Mouse (Mus musculus) right cerebral cortex, postnatal 4 days (tissue): ENCODE results near the gene Dnaaf3.

Experiments
- DNase-seq: peaks from one replicate; pipeline ENCODE4 v3.0.0-alpha.2; 2022

Dnaaf3 gene

DNA sequence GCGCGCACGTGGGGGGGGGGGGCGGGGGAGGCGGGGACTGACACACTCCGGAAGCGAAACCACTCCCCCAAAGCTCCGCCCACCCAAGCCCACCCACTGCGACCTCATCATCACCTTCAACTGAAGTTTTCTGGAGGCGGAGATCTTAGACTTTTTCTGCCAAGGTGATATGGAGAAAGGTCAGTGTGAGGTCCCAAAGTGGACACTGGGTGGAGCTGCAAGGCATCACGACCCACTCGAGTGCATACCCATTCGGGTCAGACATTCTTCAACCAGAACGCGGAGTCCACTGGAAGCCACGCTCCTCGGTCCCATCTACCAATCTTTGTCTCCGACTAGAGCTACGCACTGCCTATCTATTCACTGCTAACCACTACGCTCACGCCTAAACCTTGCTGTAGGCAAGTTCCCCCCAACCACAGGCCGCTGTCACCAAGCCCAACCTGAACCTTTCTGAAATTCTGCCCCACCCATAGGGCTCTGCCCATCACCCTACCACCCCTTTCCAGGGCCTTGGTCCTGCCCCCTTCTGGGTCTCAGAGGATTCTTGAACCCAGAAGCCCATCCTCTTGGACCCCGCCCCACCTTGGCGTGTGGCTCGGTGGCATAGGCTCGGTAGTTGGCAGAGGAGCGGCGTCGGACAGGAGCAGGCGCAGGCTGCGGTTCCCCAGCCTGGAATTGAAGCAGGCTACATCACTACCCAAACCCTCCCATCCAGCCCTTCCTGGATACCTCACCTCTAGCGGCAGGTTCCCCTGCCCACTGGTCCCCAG is 10.8 kb downstream of the Dnaaf3 start:
- DNase-seq, result no peak

DNA sequence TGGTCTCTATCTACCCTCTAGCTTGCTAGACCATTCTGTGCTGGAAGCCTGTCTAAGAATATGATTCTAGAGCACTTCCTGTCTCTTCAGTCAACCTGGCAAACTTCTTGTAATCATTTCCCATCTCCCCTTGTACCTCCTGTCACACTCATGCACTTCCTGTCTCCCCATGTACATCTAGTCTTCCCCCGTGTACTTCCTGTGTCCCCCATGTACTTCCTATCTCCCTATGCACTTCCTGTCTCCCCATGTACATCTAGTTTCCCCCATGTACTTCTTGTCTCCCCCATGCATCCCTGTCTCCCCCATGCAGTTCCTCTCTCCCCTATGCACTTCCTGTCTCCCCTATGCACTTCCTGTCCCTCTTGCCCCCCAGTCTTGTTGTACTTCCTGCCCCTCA is 13.8 kb downstream of the Dnaaf3 start:
- no peak for DNase-seq

DNA sequence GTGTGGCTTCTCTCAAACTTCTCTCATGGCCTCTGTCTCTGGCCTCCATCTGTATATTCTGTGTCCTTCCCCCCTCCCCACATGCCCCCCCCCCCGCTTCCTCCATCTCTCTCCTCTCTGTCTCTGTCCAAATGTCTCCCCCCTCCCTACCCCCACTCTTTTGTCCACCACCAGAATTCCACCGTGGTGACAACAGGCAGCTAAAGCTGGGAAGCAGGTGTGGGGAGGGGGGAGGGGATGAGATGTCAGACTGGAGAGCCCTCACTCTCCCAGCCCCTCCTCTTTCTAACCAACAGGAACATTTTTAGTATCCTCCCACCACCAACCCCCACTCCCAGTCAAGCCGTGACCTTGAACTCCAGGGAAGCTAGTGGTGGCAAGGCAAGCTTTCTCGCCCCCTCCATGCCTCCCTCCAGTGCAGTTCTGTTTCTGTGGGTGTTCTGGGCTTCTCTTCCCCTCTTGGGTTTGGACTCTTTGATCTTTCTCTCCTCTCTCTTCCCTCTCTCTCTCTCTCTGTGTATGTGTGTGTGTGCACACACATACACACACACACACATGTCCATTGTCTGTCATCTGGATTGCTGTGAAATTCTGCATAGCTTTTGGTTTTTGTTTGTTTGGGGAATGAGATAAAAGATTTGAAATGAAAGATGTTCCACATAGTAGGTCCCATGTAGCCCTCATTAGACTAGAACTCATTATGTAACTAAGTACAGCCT is 15.8 kb downstream of the Dnaaf3 start, which contains the start of gene Tnnt1:
TSS of gene Tnnt1 (minus strand) at position 51 of the 719 bp plus-strand sequence.
- DNase-seq, result no peak

DNA sequence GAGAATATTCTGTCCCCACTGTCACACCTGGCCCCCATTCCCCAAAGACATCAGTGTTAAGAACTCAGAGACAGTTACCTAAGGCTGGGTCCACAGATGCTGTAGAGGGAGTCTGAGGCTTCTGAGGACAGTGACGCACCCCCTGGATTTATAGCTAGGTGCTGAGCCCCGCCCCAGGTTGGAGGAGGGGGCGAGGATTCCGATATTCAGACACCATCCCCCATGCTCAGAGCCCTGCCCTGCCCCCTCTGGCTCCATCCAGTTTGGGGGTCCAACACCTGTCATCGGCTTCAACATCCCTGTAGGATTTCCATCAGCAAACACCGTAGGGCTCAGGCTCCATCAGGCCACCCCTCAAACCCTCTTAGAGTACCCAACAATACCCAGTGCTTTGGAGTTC is 16.4 kb downstream of the Dnaaf3 start:
- no peak for DNase-seq

DNA sequence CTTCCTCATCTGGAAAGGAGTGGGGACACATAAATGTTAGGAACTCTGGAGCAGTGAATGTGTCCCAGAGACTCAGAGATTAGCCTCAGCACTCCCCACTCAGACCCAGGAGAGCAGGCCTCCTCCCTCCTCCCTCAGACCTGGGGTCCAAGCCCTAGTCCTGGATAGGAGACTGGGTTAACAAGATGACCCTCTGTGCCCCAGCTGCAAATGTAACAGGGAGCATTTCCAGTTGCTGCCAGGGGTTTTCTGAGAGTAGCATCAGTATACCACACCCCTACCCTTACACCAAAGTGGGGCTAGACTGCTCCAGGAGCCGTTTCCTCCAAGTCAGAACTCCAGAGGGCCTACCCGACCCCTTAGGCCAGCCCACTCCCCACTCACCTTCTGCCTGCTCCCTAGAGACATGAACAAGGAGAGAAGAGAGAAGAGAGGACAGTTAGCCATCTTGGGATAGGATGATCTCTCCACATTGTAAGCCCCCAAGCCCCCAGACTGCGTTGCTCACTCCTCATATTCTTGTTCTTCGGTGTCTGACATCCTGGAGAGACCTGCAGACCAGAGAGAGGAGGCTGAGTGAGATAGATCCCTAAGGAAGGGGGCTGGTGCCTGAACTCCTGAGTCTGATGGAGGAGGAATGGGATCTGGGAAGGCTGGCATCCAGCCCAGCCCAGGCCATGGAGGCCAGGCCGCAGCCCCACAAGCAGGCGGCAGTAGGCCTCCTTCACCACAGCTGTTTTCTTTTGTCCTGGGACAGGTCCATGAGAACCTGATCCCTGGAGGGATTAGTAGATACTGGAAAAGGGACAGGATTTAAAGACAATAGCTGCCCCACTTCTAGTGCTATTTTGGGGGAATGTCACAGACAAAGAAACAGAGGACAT is 18.2 kb downstream of the Dnaaf3 start:
- no peak for DNase-seq

DNA sequence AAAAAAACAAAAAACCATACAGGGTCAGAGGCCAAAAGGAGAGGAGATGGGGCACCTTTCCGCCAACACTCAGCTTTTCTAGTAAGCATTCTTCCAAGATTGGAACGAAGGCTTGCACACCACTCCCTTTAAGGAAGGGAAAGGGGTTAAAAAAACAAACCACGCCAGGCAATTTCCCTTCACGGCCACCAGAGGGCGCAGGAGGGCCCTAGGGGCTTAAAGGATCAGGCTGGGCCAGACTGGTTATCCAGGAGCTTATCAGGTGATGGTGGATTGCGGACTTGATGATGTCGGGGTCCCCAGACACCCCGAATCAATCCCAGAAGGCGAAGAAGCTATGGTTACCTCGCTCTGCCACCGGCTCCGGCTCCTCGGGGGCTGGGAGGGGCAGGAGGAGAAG is 19.0 kb downstream of the Dnaaf3 start:
- DNase-seq, result no peak

DNA sequence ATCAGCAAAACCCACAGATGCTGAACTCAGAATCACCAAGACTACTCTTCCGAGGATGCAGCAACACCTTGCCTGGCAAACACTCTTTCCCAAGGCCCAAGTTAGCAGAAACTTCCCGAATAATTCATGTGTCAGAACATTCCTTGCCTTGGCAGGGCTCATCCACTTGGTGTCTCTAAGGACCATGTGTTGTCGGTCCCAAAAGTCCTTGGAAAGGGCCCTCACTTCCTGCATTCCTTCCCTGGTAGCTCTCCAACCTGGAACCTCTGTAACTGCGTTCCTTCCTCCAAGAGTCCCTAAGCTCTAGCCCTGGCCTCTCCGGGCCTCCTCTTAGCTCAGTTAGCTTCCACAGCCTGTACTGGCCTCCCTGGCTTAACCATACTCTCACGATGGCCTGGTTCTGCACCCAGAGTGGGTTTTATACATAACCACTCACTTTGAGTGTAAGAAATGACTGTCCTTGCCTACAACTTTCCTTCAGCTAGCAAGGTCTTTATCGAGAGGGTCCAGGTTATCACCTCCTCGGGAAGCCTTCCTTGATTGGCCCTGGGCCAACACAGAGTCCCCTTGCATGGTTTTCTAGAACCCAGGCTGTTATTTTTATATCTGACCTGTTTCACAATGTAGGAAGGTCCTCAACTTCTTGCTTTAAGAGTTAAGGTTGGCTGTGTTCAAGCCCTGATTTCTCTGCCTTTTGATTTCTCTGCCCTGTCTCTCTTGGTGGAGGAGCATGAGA is 20.6 kb downstream of the Dnaaf3 start:
- DNase-seq, result no peak

DNA sequence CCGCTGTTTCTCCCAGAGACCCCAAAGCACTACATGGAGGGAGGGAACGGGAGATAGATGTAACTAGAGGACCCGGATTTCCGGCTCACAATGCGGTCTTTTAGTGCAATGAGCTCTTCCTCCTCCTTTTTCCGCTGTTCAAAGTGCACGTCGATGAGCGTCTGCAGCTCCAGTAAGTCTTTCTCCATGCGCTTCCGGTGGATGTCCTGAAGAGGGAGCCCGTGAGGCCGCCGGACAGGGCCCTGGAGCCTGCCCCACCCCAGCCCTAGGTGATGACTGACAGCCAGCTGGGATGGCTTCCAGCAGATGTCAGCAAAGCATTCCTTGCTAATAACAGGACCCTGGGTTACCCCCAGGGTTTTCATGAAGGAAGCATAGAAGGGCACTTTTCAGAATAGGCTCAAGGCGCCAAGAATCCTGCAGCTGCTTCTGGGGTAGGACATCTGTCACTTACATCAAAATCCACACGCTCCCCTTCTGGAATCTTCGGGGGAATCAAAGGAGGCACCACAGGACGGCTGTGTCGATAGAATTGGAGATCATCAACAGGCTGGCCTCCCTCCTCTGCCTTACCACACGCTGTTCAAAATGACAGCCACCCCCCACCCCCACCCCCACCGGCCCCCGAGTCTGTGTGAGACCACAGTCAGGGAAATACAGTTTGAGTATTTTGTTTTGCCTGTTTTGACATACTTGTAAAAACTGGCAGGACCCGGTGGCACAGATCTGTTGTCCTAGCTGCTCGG is 22.2 kb downstream of the Dnaaf3 start:
- DNase-seq, result peak; percentile 47

DNA sequence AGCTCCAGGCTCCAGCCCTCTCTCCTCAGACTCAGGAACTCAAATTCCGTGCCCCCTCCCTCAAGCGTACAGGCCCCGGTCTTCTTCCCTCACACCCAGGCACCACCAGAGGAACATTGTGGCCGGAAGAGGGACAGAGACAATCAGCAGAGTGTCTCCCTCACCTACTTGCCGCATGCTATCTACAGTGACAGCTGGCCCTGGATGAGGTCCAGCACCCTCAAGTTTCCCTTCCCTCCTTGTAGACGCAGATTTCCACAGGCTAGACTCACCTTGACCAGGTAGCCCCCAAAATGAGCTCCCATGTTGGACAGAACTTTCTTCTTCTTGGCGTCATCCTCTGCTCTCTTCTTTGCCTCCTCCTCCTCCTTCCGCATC is 23.5 kb downstream of the Dnaaf3 start:
- DNase-seq, result no peak

DNA sequence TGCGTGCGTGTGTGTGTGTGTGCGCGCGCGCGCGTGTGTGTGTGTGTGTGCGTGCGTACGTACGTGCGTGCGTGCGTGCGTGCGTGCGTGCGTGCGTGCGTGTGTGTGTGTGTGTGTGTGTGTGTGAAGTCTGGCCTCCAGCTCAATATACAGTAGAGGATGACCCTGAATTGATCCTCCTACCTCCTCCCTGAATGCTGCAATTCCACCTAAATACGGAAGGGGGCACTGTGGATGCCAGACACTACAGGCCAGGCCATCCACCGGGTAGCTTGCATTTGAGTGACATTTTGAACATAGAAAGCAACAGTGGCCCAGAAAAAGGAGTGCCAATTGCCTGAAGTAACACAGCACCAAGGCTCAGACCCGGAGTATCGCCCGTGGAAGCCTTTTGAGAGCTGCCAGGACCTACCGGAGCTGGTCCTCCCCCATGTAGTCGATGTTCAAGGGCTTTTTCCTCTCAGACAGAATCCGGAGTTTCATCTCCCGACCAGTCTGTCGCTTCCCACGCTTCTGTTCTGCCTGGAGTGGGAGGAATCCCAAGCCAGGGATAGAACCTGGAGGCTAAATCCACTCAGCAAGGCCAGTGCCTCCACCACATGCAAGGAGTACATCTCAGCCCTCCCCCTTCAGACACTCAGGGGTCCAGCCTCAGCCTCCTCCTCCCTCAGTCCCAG is 24.1 kb downstream of the Dnaaf3 start:
- DNase-seq, result no peak

DNA sequence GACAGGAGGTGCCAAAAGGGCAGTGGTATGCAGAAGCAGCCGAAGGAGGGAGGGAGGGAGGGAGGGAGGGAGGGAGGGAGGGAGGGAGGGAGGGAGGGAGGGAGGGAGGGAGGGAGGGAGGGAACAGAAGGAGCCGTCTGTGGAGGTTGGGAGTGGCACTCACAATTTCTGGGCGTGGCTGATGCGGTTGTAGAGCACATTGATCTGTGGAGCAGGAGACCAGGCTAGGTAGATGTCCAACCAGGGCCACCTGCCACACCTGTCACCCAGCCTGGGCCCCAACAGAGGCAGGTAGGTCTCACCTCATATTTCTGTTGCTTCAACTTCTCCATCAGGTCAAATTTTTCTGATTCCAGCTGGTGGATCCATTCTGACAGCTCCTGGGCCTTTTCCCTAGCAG is 25.0 kb downstream of the Dnaaf3 start:
- no peak for DNase-seq

DNA sequence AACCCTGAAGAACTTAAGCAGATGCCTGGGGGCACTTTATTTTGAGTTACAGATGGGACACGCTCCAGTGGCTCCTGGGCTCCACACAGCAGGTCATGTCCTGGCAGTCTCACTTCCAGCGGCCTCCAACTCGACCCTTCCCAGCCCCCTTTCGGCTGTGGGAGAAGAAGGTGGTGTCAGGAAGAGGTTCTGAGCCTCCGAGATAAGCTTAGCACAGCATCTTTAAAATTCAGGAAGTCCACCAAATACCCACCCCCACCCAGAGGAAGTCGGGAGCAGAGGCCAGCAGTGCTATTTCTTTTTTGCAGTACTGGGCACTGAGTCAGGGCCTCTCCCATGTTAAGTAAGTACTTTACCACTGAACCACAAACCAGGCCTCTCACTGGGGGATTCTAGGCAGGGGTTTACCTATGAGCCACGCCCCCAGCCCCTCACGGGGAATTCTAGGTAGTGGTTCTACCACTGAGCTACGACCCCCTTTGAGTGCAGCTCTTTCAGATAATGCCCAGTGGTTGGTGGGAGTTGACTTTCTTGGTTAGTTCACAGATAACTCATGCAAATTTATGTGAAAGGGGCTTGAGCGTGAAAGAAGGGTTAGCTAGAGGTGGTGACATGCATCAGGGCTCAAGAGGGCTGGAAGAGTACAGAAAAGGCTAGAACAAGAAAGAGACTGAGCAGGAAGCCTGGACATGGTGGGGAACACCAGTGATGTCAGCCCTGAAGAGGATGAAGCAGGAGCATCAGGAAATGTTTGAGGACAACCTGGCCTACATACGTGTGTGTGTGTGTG is 27.4 kb downstream of the Dnaaf3 start:
- no peak for DNase-seq

DNA sequence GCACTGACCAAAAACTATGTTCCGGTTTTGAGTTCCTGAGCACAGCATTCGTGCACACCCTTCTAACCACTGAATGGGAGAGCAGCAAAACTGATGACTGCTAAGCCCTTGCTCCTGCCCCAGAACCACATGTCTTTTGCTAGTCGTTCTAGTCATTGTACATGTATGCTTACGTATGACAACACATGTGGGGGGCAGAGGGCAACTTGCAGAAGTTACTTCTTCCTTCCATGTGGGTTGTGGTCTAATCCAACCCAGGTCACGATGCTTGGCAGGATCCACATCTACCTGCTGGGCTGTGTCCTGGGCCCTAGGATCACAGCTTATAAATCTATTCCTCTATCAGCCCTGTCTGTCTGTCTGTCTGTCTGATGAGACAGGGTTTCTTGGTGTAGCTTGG is 28.4 kb downstream of the Dnaaf3 start:
- no peak for DNase-seq

DNA sequence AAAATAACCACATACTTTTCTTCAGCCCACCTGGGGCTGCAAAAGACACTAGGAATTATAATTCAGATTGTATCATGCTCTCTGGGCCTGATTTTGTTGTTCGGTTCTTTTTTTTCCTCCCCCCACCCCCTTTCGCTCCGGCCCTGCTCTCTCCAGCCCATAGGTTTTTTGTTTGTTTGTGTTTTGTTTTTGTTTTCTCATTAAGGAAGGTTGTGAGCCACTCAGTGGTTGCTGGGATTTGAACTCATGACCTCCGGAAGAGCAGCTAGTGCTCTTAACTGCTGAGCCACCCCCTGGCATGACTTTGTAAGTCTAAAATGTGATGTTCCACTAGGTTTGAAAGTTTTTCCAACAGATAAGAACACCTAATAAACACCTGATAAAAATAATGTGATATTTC is 29.2 kb downstream of the Dnaaf3 start:
- no peak for DNase-seq

DNA sequence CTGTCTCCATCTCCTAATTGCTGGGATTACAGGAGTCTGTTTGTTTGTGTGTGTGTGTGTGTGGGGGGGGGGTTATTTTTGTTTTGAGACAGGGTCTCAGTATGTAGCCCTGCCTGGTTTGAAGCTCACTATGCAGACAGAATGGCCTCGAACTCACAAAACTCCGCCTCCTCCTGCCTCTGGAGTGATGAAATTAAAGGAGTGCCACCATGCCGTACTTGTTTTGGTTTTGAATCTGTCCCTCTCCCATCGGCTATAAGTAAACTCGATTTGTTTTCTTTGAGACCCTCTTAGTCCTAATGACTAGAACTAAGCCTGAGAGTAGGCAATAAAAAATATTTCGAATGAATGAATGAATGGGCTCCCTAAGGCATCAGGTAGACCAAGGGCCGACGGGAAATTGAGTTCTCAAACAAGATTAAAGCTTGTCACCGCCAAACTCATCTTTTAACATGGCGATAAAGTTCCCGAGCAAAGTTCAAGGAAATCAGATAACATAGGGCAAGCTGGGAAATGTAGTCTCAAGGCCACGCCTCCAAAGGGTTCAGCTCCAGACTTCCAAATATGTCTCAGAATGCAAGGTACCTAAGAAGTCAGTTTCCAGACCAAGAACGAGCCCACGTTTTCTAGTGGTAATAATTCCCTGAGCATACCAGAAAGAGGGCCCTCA is 29.7 kb downstream of the Dnaaf3 start:
- DNase-seq, result no peak

DNA sequence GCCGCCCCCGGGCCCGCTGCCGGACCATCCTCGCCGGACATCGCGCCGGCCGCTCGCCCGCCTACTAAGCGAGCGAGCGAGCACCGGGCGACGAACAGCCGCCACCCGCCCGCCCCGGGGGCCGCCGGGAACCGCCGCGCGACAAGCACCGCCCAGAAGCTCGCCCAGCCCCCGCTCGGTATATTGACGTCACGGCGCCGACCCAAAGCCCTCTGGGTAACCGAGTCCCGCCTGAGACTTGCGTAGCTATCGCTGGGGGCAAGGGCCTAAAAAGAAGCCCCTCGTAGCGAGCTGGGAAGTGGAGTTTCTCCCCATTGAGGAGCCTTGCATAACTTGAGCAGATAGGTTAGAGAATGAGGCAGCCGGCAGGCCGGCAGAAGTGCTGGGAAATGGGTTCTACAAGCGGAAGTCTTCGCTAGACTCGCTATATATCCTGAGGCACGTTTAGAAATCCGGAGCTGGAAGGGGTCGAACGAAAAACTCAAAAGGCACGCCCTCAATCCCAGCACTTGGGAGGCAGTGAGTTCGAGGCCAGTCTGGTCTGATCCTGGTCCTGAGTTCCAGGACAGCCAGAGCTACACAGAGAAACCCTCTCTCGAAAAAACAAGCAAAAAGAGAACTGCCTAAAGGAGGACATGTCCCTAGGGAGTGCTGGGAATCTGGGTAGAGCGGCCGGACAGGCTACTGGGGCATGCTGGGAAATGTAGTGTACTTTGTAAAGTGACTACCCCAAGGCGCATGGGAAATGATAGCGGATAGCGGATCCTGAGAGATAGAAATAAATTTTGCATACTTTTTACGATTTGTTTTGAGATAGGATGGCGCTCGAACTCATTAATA is 30.5 kb downstream of the Dnaaf3 start, which contains the start of gene Ppp1r12c:
TSS of gene Ppp1r12c (minus strand) at position 123 of the 840 bp plus-strand sequence.
- peak; percentile 96 for DNase-seq

DNA sequence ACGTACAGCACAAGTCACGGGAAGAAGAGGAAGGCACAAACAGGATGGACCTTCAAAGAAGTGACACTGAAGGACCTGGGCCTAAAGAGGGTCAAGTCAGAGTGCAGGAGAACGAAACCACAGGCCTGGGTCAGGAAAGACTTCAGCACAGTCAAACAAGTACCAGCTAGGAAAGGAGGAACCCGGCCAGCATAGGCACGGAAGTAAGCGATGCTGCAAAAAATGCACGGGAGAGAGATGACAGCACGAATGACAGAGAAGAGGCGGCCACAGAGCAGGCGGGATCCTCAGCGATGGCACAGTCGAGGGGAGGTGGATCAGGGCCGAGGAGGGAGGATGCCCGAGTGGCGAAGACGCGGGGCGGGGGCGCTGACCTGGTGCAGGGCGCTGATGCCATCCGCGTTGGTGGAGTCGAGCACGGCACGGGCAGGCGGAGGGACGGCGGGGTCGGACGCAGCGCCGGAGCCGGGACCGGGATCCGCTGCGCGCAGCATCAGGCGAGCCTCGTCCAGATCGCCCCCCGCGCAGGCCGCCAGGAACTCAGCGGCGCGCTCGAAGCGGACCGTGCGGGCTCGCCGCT is 31.3 kb downstream of the Dnaaf3 start:
- peak; percentile 61 for DNase-seq

DNA sequence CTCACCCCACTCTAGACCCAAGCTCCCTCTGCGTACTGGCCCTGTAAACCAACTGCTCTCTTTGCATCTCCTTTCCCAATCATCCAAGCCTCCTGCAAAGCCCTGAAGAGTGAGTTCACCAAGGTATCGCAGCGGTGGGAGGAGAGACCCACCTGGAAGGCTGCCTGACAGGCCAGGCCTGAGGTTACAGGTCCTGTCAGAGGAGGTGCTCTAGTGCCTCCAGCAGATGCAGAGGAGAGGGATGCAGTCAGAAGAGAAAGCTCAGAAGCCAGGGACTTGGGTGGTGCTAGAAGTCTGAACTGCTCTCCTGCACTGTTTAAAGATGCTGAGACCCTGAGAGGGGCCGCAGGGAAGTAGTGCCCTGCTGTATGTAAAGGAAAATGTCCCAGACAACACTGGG is 33.2 kb downstream of the Dnaaf3 start:
- DNase-seq, result no peak

DNA sequence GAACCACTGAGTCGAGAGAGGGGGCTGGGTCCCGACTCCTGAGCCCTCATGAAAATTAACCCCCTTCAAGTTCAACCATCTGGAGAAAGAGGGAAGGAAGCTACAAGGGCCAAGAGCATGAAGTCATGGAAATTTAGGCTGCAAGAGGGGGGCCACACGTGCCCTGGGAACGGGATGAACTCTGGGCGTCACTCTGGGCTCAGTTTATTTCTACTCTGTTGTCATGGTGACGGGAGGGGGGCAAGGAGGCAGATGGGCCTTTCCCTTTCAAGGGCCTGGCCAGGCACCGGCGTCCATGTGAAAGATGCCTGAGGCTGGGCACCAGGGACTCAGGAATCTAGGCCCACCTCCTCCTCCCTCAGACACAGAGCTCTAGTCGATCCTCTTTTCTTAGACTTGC is 34.0 kb downstream of the Dnaaf3 start:
- no peak for DNase-seq
